Mouse (Mus musculus) lung, embryonic 14.5 days (tissue): ENCODE measurements around the gene Slc43a3. TPM values are rescaled to one million over a fixed set of nuclear protein-coding genes. Genes with fewer than 3 reads are reported as not detected.

Experiments
- ATAC-seq: fragments of 200-750 bp; cut with Nextera tagmentation; 2 replicates; pipeline ENCODE4 v1.8.0; 2017; ENCODE audit warnings: mild to moderate bottlenecking, moderate TSS enrichment, moderate library complexity; ENCODE audit not compliant: insufficient read depth
- DNase-seq: peaks from one replicate; pipeline ENCODE4 v3.0.0-alpha.2; 2015
- H3K27ac ChIP-seq: fragments of 300-500 bp; sonication (generic); 2 replicates; pipeline ENCODE4 v1.5.1; 2014; ENCODE audit warnings: low read depth, mild to moderate bottlenecking, moderate library complexity
- H3K27me3 ChIP-seq: fragments of 300-500 bp; sonication (generic); 2 replicates; pipeline ENCODE4 v1.6.1; 2014; ENCODE audit warnings: low read length, control low read depth; ENCODE audit not compliant: insufficient read depth
- H3K36me3 ChIP-seq: fragments of 300-500 bp; sonication (generic); 2 replicates; pipeline ENCODE4 v1.6.1; 2014; ENCODE audit warnings: control low read depth; ENCODE audit not compliant: insufficient read depth
- H3K4me1 ChIP-seq: fragments of 300-500 bp; sonication (generic); 2 replicates; pipeline ENCODE4 v1.6.1; 2014; ENCODE audit warnings: antibody characterized with exemption, control low read depth; ENCODE audit not compliant: insufficient read depth
- H3K4me2 ChIP-seq: fragments of 300-500 bp; sonication (generic); 2 replicates; pipeline ENCODE4 v1.6.1; 2014; ENCODE audit warnings: mild to moderate bottlenecking
- H3K4me3 ChIP-seq: fragments of 300-500 bp; sonication (generic); 2 replicates; pipeline ENCODE4 v1.5.1; 2014; ENCODE audit warnings: low read depth, low read length
- H3K9ac ChIP-seq: fragments of 300-500 bp; sonication (generic); 2 replicates; pipeline ENCODE4 v1.6.1; 2014
- H3K9me3 ChIP-seq: fragments of 300-500 bp; sonication (generic); 2 replicates; pipeline ENCODE4 v1.6.1; 2016; ENCODE audit warnings: low read depth, low read length, control low read depth
- CTCF ChIP-seq: IDR thresholded peaks from 2 replicates; pipeline ENCODE4 v1.5.1; 2016; ENCODE audit warnings: antibody characterized with exemption, low read depth
- WGBS: fragments of 180-500 bp; shearing (Covaris S2); extraction: QIAGEN DNeasy Blood & Tissue Kit; methylation state at CpG from one replicate; pipeline ENCODE4 v1.1.7; 2014; 5-methylcytosine and 5-hydroxymethylcytosine counted together
- microRNA-seq: library from miRNA; unstranded; fragments of <30 nt; microRNA quantifications from one replicate; pipeline ENCODE4, GENCODE M21; 2016; ENCODE audit warnings: borderline number of aligned reads
- polyA plus RNA-seq: library from polyadenylated mRNA; unstranded; fragments of >200 nt; fragmentation: Nextera tagmentation; extraction: Ambion mirVana; gene quantifications from 2 replicates; pipeline ENCODE4 v1.2.1, GENCODE M21; 2014

Slc43a3 gene
- polyA plus RNA-seq, 1 experiment from 2014 or later = 77.4 TPM

DNA sequence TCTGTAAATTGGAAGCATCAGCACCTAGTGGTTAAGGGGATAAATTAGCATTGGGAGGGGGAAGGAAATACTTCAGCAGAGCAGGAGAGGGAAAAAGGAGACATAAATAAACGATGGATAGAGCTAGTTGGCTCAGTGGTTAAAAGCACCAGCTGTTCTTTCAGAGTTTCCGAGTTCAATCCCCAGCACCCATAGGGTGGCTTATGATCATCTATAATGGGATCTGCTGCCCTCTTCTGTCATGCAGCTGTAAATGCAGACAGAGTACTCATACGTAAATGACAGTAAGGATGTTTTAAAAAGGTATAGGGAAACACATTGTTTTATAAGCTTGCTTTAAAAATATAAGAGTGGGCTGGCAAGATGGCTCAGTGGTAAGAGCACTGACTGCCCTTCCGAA lies 71.3 kb downstream of the Slc43a3 start:
- Histone ChIP-seq H3K36me3 (no peaks in the 10 kb centered on the region), H3K4me1 (0 out of 2 replicates have a peak, but pooled peaks cover 2% of the 10 kb centered on the region), H3K9ac (no peak overlapping the region), H3K27me3 (no peaks in the 10 kb centered on the region), H3K9me3 (no peaks in the 10 kb centered on the region), H3K27ac (no peak overlapping the region), H3K4me2 (no peak overlapping the region), H3K4me3 (no peak overlapping the region)
- ATAC-seq (no peak), DNase-seq (peak; percentile 67)
- 16% methylated on average over 4 of the region's 4 CpGs for WGBS
- peak; percentile 70 for TF ChIP-seq CTCF

Small RNA genes lying within 50 kb of the gene (microRNA-seq; reads per million reads assigned to microRNA genes)
- gene Gm24332 = not detected

Other genes starting within 250 kb of the Slc43a3 start
- 30.8 and 31.0 TPM in 2 replicates for gene Zdhhc5, start 221.4 kb upstream of the Slc43a3 start, polyA plus RNA-seq
- gene Clp1, start 209.2 kb upstream of the Slc43a3 start, polyA plus RNA-seq = 25.6 and 28.1 TPM in 2 replicates
- gene Ypel4, start 202.5 kb upstream of the Slc43a3 start, polyA plus RNA-seq = 6.4 and 7.4 TPM in 2 replicates
- gene Gm19426, start 192.9 kb upstream of the Slc43a3 start, polyA plus RNA-seq = 4.7 and 4.9 TPM in 2 replicates
- 65.4 and 70.3 TPM in 2 replicates for gene Serping1, start 161.1 kb upstream of the Slc43a3 start, polyA plus RNA-seq
- 39.1 and 40.0 TPM in 2 replicates for gene Ube2l6, start 137.8 kb upstream of the Slc43a3 start, polyA plus RNA-seq
- 0.11 and 0.24 TPM in 2 replicates for gene Smtnl1, start 113.9 kb upstream of the Slc43a3 start, polyA plus RNA-seq
- gene Timm10, start 109.6 kb upstream of the Slc43a3 start, polyA plus RNA-seq = 55.4 and 58.7 TPM in 2 replicates
- 18.8 and 20.2 TPM in 2 replicates for gene Slc43a1, start 97.7 kb upstream of the Slc43a3 start, polyA plus RNA-seq
- 1.1 and 1.2 TPM in 2 replicates for gene Rtn4rl2, start 49.9 kb upstream of the Slc43a3 start, polyA plus RNA-seq
- 0.23 TPM in 1 of 2 replicates, not detected in the other for gene Prg2, start 43.9 kb downstream of the Slc43a3 start, polyA plus RNA-seq
- not detected in 2 replicates for gene Prg3, start 51.6 kb downstream of the Slc43a3 start, polyA plus RNA-seq
- 346 and 352 TPM in 2 replicates for gene Ssrp1, start 100.7 kb downstream of the Slc43a3 start, polyA plus RNA-seq
- 0.43 and 0.77 TPM in 2 replicates for gene P2rx3, start 100.9 kb downstream of the Slc43a3 start, polyA plus RNA-seq
- 10.6 and 13.7 TPM in 2 replicates for gene Tnks1bp1, start 111.4 kb downstream of the Slc43a3 start, polyA plus RNA-seq
- 143 and 148 TPM in 2 replicates for gene Aplnr, start 199.6 kb downstream of the Slc43a3 start, polyA plus RNA-seq